Mouse (Mus musculus): ENCODE measurements at regions not wholly inside any gene's neighbourhood (a gene's known extent, or its start where the extent isn't known, plus 50 kb on each side); places are given as distances from the start of the nearest gene placed in this dataset.
A peak's percentile ranks its signal among the peaks of the same experiment; 100 is the strongest.

DNA sequence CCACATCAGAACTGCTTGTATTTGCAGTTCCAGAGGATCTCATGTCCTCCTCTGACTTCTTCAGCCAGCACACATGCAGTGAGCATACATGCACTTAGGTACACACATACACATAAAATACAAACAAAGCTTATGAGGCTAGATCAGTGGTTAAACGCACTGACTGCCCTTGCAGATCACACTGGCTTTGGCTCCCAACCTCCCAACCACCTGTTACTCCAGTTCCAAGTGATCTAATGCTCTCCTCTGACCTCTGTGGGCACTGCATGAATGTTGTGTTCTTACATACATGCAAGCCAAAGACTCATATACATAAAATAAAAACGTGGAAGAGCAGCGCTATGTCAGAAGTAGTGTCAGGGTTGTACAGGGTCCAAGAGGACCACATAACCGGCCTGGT lies 141.9 kb downstream of the Fam124b start:
- Histone ChIP-seq H3K9me3 (replicated peaks; ENCODE audit: control insufficient read depth, low read length, poor library complexity, severe bottlenecking) (no peaks in the 10 kb centered on the region), H3K36me3 (ENCODE audit: control insufficient read depth, insufficient read depth, low read length) (no peaks in the 10 kb centered on the region), H3K27me3 (ENCODE audit: control insufficient read depth, insufficient read depth, low read depth, low read length) (no peaks in the 10 kb centered on the region), H3K27ac (ENCODE audit: low read length) (no peak overlapping the region), H3K9ac (ENCODE audit: low read depth, low read length) (no peak overlapping the region), H3K4me3 (ENCODE audit: low read depth, low read length) (no peak overlapping the region), H3K4me1 (ENCODE audit: control insufficient read depth, insufficient read depth, low read length) (no peaks in the 10 kb centered on the region), H3K4me2 (ENCODE audit: low read length) (no peak overlapping the region)
- WGBS: 86% methylated on average over 4 of the region's 4 CpGs
- no peak for ATAC-seq

DNA sequence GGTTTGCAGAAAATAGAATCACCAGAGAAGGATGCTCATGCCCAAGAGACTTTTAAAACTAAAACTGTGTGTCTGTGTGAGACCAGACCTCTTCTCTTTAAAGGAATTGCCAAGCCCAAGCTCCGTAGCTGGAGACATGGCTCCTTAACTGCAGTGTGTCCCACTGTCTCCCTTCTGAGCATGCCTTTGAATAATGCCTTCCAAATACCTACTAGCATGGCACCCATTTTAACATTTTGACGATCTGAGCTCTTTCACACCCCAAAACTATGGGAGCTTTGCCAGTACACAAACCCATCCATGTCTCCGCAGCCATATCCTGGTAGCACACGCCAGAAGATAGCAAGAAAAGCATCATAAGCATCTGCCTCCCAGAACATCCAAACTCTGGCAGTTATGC lies 143.9 kb downstream of the Fam124b start:
- WGBS: 88% methylated on average over 4 of the region's 4 CpGs
- Histone ChIP-seq H3K9ac (ENCODE audit: low read depth, low read length) (no peak overlapping the region), H3K27ac (ENCODE audit: low read length) (no peak overlapping the region), H3K4me2 (ENCODE audit: low read length) (no peak overlapping the region), H3K4me1 (ENCODE audit: control insufficient read depth, insufficient read depth, low read length) (no peaks in the 10 kb centered on the region), H3K4me3 (ENCODE audit: low read depth, low read length) (no peak overlapping the region), H3K27me3 (ENCODE audit: control insufficient read depth, insufficient read depth, low read depth, low read length) (no peaks in the 10 kb centered on the region), H3K36me3 (ENCODE audit: control insufficient read depth, insufficient read depth, low read length) (no peaks in the 10 kb centered on the region), H3K9me3 (replicated peaks; ENCODE audit: control insufficient read depth, low read length, poor library complexity, severe bottlenecking) (no peaks in the 10 kb centered on the region)
- no peak for ATAC-seq

- ATAC-seq: no peak
- no peaks in the 10 kb centered on the region for H3K27me3 ChIP-seq (ENCODE audit: control insufficient read depth, insufficient read depth, low read depth, low read length)
Measured at GRCm38 (mm10) chr1:80073950-80074349, 144.3 kb downstream of the Fam124b start.

DNA sequence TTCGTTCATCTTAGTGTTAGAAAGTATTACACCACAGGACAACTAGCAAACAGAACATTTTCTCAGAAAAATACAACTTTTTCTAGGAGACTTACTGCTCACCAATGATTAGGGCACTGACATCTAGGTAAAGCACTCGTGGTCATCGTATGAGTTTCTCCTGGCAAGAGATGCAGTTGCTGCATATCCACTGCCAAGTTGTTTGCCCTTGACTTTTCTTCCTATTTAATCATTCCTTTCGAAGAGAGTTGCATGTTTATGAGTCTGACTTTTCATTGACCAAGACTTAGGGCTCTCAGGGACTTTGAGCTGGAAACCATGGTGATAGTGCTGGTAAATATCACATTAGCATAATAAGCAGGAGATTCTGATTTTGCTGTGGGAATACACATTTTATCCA lies 149.1 kb downstream of the Fam124b start:
- 74% methylated on average over 4 of the region's 4 CpGs for WGBS
- H3K4me3 ChIP-seq (ENCODE audit: low read depth, low read length): no peak overlapping the region
- no peaks in the 10 kb centered on the region for H3K9me3 ChIP-seq (replicated peaks; ENCODE audit: control insufficient read depth, low read length, poor library complexity, severe bottlenecking)
- H3K4me2 ChIP-seq (ENCODE audit: low read length): no peak overlapping the region
- no peak for ATAC-seq
- H3K4me1 ChIP-seq (ENCODE audit: control insufficient read depth, insufficient read depth, low read length): no peaks in the 10 kb centered on the region
- no peaks in the 10 kb centered on the region for H3K36me3 ChIP-seq (ENCODE audit: control insufficient read depth, insufficient read depth, low read length)
- H3K27me3 ChIP-seq (ENCODE audit: control insufficient read depth, insufficient read depth, low read depth, low read length): no peaks in the 10 kb centered on the region
- H3K9ac ChIP-seq (ENCODE audit: low read depth, low read length): no peak overlapping the region
- H3K27ac ChIP-seq (ENCODE audit: low read length): no peak overlapping the region

More at GRCm38 (mm10) chr1:80073950-80074349, 144.3 kb downstream of the Fam124b start:
- Histone ChIP-seq H3K27ac (ENCODE audit: low read length) (no peak overlapping the region), H3K4me2 (ENCODE audit: low read length) (no peak overlapping the region), H3K4me3 (ENCODE audit: low read depth, low read length) (no peak overlapping the region), H3K9ac (ENCODE audit: low read depth, low read length) (no peak overlapping the region), H3K36me3 (ENCODE audit: control insufficient read depth, insufficient read depth, low read length) (no peaks in the 10 kb centered on the region), H3K9me3 (replicated peaks; ENCODE audit: control insufficient read depth, low read length, poor library complexity, severe bottlenecking) (no peaks in the 10 kb centered on the region), H3K4me1 (ENCODE audit: control insufficient read depth, insufficient read depth, low read length) (no peaks in the 10 kb centered on the region)
- WGBS: 83% methylated on average over 3 of the region's 3 CpGs

- H3K27me3 ChIP-seq (ENCODE audit: control insufficient read depth, insufficient read depth, low read depth, low read length): no peaks in the 10 kb centered on the region
- peak; percentile 66 for ATAC-seq
- no peaks in the 10 kb centered on the region for H3K36me3 ChIP-seq (ENCODE audit: control insufficient read depth, insufficient read depth, low read length)
- H3K4me2 ChIP-seq (ENCODE audit: low read length): no peak overlapping the region
- no peaks in the 10 kb centered on the region for H3K9me3 ChIP-seq (replicated peaks; ENCODE audit: control insufficient read depth, low read length, poor library complexity, severe bottlenecking)
- 46% methylated on average over 1 of the region's 1 CpGs for WGBS
- H3K4me1 ChIP-seq (ENCODE audit: control insufficient read depth, insufficient read depth, low read length): peaks cover 11% of the 10 kb centered on the region
- no peak overlapping the region for H3K4me3 ChIP-seq (ENCODE audit: low read depth, low read length)
- H3K27ac ChIP-seq (ENCODE audit: low read length): no peak overlapping the region
- H3K9ac ChIP-seq (ENCODE audit: low read depth, low read length): no peak overlapping the region
Measured at GRCm38 (mm10) chr1:80062121-80062520, 156.2 kb downstream of the Fam124b start.

DNA sequence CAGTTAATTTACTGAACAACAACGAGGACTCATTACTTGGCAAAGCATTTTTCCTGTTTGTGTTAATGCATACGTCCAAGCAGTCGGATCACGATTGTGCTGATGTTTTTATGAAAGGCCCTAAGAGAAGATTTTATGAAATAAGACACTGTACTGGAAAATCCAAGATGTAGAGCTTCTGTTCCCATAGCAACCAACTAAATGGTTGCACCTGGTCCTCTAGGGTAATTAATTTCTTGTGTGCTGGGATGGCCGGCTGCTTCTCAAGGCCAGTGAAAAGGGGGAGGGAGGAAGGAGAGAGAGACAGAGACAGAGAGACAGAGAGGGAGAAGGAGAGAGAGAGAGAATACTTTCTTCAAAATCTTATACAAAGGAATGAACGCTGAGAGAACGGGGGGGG lies 156.6 kb downstream of the Fam124b start:
- Histone ChIP-seq H3K4me1 (ENCODE audit: control insufficient read depth, insufficient read depth, low read length) (peaks cover 11% of the 10 kb centered on the region), H3K36me3 (ENCODE audit: control insufficient read depth, insufficient read depth, low read length) (no peaks in the 10 kb centered on the region), H3K4me2 (ENCODE audit: low read length) (no peak overlapping the region), H3K27me3 (ENCODE audit: control insufficient read depth, insufficient read depth, low read depth, low read length) (no peaks in the 10 kb centered on the region), H3K9me3 (replicated peaks; ENCODE audit: control insufficient read depth, low read length, poor library complexity, severe bottlenecking) (no peaks in the 10 kb centered on the region), H3K9ac (ENCODE audit: low read depth, low read length) (no peak overlapping the region), H3K4me3 (ENCODE audit: low read depth, low read length) (no peak overlapping the region), H3K27ac (ENCODE audit: low read length) (no peak overlapping the region)
- WGBS: 61% methylated on average over 7 of the region's 7 CpGs
- peak; percentile 72 for ATAC-seq

DNA sequence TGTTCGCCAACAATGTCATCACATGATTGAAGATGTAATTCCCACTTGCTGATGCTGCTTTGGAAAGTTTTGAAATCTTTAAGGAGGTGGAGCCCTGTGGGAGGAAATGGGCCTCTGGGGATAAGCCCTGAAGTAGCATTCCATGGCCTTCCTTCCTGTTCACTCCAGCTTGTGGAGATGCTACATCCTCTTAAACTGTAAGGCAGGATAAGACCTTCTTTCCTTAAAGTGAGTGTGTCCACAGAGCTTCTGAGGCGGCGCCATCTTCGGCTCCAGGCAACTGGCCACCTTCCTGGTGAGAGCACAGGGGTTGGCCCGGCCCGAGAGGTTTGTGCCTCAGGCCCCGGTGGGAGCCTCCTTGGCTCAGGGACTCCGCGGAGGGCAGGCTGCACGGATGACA lies 173.1 kb downstream of the Fam124b start:
- Histone ChIP-seq H3K36me3 (ENCODE audit: control insufficient read depth, insufficient read depth, low read length) (no peaks in the 10 kb centered on the region), H3K9ac (ENCODE audit: low read depth, low read length) (no peak overlapping the region), H3K9me3 (replicated peaks; ENCODE audit: control insufficient read depth, low read length, poor library complexity, severe bottlenecking) (no peaks in the 10 kb centered on the region), H3K4me2 (ENCODE audit: low read length) (no peak overlapping the region), H3K27ac (ENCODE audit: low read length) (no peak overlapping the region), H3K4me3 (ENCODE audit: low read depth, low read length) (no peak overlapping the region), H3K4me1 (ENCODE audit: control insufficient read depth, insufficient read depth, low read length) (no peaks in the 10 kb centered on the region), H3K27me3 (ENCODE audit: control insufficient read depth, insufficient read depth, low read depth, low read length) (no peaks in the 10 kb centered on the region)
- no peak for ATAC-seq
- 92% methylated on average over 10 of the region's 10 CpGs for WGBS

- Histone ChIP-seq H3K4me3 (ENCODE audit: low read depth, low read length) (no peak overlapping the region), H3K27ac (ENCODE audit: low read length) (no peak overlapping the region), H3K36me3 (ENCODE audit: control insufficient read depth, insufficient read depth, low read length) (no peaks in the 10 kb centered on the region), H3K9ac (ENCODE audit: low read depth, low read length) (no peak overlapping the region), H3K4me2 (ENCODE audit: low read length) (no peak overlapping the region), H3K4me1 (ENCODE audit: control insufficient read depth, insufficient read depth, low read length) (no peaks in the 10 kb centered on the region), H3K9me3 (replicated peaks; ENCODE audit: control insufficient read depth, low read length, poor library complexity, severe bottlenecking) (no peaks in the 10 kb centered on the region), H3K27me3 (ENCODE audit: control insufficient read depth, insufficient read depth, low read depth, low read length) (no peaks in the 10 kb centered on the region)
- WGBS: 90% methylated on average over 3 of the region's 3 CpGs
- peak; percentile 45; the same call in 1 of the 2 replicates for ATAC-seq
Measured at GRCm38 (mm10) chr1:80040409-80040808, 177.9 kb downstream of the Fam124b start.

DNA sequence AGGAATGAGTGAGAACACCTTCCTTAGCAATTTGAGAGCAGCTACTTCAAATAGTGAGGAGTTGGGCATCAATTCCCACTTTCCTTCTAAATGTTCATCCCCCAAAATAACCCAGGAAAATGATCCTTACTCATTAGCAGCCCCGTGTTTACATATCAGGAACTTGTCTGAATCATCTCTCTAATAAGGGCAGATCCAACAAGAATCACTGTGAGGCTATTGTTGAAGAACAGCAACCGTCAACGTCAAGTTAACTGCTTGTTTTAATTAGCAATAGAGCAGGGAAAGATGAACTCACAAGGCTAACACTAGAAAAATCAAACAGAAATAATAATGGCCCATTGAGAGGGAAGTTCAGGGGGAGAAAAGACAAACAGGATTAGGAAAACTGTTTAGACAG lies 178.4 kb downstream of the Fam124b start:
- H3K4me2 ChIP-seq (ENCODE audit: low read length): no peak overlapping the region
- H3K4me3 ChIP-seq (ENCODE audit: low read depth, low read length): no peak overlapping the region
- no peaks in the 10 kb centered on the region for H3K4me1 ChIP-seq (ENCODE audit: control insufficient read depth, insufficient read depth, low read length)
- no peaks in the 10 kb centered on the region for H3K36me3 ChIP-seq (ENCODE audit: control insufficient read depth, insufficient read depth, low read length)
- no peak overlapping the region for H3K9ac ChIP-seq (ENCODE audit: low read depth, low read length)
- no peak overlapping the region for H3K27ac ChIP-seq (ENCODE audit: low read length)
- no peak for ATAC-seq
- 59% methylated on average over 3 of the region's 3 CpGs for WGBS
- H3K27me3 ChIP-seq (ENCODE audit: control insufficient read depth, insufficient read depth, low read depth, low read length): no peaks in the 10 kb centered on the region
- H3K9me3 ChIP-seq (replicated peaks; ENCODE audit: control insufficient read depth, low read length, poor library complexity, severe bottlenecking): no peaks in the 10 kb centered on the region

DNA sequence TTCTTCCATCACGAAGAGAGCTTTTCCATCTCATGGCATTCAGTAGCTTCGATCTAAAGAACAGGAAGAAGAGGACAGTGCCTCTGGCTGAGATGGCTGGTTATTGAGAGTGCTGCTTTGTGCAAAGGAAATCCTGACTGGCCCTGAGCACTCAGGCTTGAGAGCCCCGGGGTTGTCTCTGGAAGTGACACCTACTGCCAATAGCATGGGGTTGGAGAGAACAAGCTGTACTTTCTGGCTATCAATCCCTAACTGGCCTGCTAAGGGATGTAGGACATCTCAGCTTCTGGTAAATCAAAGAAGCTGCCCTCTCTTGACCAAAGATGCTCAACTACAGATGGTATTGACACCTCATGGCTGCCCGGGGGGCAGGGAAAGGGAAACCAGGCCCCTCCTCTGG lies 178.2 kb upstream of the Serpine2 start:
- no peak for ATAC-seq
- H3K4me1 ChIP-seq (ENCODE audit: control insufficient read depth, insufficient read depth, low read length): no peaks in the 10 kb centered on the region
- WGBS: 84% methylated on average over 4 of the region's 4 CpGs
- H3K27me3 ChIP-seq (ENCODE audit: control insufficient read depth, insufficient read depth, low read depth, low read length): no peaks in the 10 kb centered on the region
- H3K36me3 ChIP-seq (ENCODE audit: control insufficient read depth, insufficient read depth, low read length): no peaks in the 10 kb centered on the region
- no peak overlapping the region for H3K9ac ChIP-seq (ENCODE audit: low read depth, low read length)
- H3K9me3 ChIP-seq (replicated peaks; ENCODE audit: control insufficient read depth, low read length, poor library complexity, severe bottlenecking): no peaks in the 10 kb centered on the region
- H3K4me2 ChIP-seq (ENCODE audit: low read length): no peak overlapping the region
- H3K4me3 ChIP-seq (ENCODE audit: low read depth, low read length): no peak overlapping the region
- H3K27ac ChIP-seq (ENCODE audit: low read length): no peak overlapping the region

Data from midbrain, embryonic 16.5 days (tissue).